Mouse (Mus musculus) urinary bladder, adult 18-20 months (tissue): ENCODE results near the gene Klhl25.
"Not testable (repeated sequence)": the region's sequence is repeated elsewhere in the genome, so short reads cannot be mapped to it uniquely, and the experiment has no call there.

Source experiments
- DNase-seq, 2 experiments: peaks; one replicate each; pipeline ENCODE4 v3.0.0; 2022; ENCODE audit warnings: low spot score in 2 of 2, mixed read lengths in 2 of 2

The Klhl25 gene

GRCm38 (mm10) chr7:75848115-75848775 is at the start of gene Klhl25:
Gene Klhl25 (plus strand): TSS chr7:75848310.
- DNase-seq, result peak; percentile 96

GRCm38 (mm10) chr7:75800530-75800929 is 47.6 kb upstream of the Klhl25 start:
- DNase-seq, result no peak

GRCm38 (mm10) chr7:75801022-75801421 is 47.1 kb upstream of the Klhl25 start:
- DNase-seq, result no peak

DNA sequence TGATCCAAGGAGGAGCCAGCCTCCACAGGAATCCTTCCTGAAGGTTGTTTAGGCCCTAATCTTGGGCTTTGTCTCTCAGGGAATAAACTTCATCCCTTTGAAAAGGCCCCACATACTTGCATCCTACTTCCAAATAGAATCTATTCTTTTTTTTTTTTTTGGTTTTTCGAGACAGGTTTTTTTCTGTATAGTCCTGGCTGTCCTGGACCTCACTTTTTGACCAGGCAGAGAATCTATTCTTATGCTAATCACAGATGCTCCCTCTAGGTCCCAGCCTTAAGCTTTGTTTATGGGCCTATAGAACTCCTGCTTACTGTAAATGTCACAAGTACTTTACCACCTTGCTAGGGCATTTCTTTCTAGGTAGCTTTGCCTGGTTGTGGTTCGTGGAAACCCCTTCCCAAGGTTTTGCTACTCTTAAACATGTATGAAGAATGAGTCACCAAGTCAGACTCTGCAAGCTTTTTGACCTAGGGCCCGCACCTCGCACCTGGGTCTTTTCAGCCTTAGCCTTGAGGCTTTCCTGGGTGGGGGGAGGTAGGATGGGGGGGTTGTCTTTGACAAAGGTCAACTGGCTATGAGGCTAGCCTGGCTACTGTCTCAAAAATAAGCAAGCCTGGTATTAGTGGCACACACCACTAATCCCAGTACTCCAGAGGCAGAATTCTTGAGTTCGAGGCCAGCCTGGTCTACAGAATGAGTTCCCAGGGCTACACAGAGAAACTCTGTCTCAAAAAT is 46.3 kb upstream of the Klhl25 start:
- DNase-seq, result no peak

GRCm38 (mm10) chr7:75802887-75803286 is 45.2 kb upstream of the Klhl25 start:
- DNase-seq, result no peak

DNA sequence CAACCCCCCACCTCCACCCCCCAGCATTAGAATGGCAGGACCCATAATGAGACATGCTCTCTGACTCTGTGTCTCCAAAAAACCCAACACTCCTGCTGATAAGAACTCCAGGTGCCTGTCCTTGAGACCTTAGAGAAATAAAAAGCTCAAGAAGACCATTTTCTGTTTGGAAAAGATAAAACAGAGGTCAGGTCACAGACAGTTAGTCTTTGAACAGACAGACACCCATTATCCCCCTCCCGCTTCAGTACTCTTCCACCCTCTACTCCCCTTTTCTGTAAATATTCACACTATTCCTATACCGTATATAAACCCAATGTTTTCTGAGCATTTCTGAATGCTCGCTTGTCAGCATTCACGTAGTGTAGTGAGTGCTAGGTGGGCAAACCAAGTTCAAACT is 41.9 kb upstream of the Klhl25 start:
- DNase-seq, result no peak

DNA sequence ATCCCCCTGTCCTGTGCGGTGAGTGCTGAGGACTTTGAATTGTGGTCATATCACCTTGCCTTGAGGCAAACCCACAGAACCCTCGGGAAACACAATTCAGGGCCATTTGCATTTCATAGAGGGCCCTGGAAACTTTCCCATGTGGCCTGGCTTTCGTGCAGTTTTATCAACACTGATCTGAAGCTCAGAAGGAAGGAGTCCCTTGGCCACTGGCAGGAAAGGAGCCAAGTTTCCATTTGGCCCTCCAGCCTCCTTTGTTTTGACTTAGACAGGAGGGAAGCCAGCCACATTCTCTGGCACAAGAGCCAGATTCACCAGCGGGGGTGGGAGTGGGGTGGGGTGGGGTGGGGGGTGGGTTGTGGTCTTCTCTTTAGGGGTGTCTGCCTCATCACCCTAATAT is 41.4 kb upstream of the Klhl25 start:
- DNase-seq, result no peak

GRCm38 (mm10) chr7:75807460-75808304 is 40.4 kb upstream of the Klhl25 start:
- no peak for DNase-seq

DNA sequence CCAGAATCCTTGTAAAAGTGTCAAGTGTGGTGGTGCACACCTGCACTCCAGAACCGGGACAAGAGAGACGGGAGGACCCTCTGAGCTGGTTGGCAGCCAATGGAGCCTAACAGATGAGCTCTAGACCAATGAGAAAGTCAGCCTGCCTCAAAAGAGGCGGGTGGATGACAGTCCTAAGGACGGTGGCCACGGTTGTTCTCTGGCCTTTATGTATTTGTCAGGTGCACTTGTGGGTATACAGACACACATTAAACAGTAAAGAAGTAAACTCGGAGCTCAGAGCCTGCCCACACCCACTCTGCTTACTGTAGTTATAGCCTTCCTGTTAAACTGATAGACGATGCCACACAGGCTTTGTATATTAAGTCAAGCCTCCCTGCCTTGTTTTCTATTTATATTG is 27.4 kb upstream of the Klhl25 start:
- DNase-seq, result no peak

GRCm38 (mm10) chr7:75822087-75822668 is 25.9 kb upstream of the Klhl25 start:
- DNase-seq, result no peak

DNA sequence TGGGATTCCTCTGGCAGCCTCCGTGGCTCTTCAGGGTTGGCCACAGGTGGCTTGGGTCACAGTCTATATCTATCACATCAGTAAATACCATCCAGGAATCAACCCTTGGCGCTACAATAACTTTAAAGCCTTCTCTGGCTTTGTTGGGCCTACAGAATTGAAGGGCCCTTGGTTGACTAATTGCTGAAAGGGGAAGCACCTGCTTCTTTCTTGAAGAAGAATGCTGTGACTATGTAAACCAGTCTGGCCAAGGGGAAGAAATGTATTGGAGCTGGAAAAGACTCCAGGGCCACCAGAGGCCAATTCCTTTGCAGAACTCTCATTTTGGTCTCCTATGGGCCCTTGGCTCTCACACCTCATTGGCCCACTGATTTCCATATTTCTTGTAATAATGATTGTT is 25.0 kb upstream of the Klhl25 start:
- no peak for DNase-seq

DNA sequence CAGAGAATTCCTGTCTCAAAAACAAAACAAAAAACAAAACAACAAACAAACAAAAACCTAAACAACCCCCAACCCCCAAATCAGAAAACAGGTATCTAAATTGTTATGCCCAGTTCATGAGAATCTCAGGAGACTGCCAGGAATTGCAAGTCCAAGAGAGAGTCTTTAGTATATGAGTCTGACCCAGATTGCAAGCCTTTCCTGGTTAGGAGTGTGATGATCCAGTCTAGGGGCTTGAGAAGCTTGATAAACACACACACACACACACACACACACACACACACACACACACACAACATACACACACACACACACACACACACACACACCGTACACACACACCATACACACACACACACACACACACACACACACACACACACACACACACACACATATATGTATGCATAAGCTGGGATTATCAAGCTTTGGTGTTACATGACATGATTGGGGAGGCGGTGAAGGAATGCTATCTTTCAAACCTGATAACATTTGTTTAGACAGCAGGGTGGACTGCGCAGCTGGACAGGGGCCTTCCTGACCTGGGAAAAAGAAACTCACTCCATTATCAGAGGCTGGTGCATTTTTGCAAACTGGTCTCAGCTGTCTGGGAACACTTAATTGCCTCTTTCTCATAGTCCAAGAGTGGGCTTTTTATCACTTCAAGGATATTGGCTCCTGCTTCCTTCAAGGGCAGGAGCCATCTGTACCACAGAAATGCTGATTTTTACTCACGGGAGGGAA is 21.6 kb upstream of the Klhl25 start:
- DNase-seq, result no peak

DNA sequence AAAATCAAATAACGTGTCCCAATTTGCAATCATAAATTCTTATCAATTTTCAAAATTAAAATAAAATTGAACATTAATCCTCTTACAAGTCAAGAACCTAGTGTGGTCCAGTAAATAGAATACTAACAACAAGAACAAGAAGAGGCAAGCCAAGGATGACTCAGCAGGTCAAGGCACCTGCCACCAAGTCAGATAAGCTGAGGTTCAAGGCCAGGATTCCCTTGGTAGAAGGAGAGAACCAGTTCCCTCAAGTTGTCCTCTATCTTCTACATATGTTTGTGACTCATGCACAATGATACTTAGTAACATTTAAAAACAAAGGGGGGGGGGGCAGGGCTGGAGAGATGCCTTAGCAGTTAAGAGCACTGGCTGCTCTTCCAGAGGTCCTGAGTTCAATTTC is 20.8 kb upstream of the Klhl25 start:
- DNase-seq, result no peak

DNA sequence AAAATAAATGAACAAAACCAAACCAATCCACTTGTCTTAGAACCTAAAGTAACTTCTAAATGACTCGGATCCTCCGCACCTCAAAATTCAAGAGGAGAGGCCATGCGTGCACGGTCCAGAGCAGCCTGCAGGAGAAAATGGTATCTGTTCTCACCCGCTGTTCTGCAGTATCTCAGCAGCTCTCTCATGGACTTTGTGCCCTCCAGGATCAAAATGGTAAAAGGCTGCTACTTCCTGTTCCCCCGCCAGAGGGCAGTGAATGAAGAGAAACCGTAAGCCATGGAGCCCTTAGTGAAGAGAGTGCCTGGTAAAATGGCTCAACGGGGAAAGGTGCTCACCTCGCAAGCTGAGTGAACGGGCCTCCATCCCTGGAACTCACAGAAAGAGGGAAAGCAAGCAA is 20.3 kb upstream of the Klhl25 start:
- DNase-seq, result peak; percentile 16 to 40

GRCm38 (mm10) chr7:75828536-75828935 is 19.6 kb upstream of the Klhl25 start:
- DNase-seq, result no peak

DNA sequence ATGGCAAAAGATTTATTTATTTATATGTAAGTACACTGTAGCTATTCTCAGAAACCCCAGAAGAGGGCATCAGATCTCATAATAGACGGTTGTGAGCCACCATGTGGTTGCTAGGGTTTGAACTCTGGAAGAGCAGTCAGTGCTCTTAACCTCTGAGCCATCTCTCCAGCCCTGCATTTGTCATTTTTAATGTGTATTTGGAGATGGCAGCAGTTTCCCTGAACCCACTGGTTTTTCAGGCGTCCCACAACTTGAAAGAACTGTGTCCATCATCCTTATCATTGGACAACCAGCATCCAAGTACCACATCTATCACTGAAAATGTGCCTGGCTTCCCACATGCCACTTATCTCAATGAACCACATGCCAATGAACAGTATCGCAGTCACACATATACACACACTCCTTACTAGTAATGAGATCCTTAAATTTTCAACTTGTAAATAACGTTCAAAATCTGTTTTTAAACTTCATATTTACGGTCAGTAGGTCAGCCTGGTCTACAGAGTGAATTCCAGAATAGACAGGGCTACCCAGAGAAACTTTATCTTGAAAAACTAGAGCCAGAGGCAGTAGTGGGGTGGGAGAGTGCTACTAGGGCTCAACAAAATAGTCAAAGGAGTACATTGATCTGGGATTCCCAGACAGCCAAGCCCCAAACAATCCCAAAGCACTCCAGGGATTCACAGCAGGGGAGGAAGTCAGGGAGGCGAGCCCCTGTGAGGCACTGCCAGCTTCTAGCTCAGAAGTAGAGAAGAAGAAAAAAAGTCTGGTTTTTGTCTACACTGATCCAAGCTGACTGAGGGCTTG is 17.7 kb upstream of the Klhl25 start:
- DNase-seq, result no peak

GRCm38 (mm10) chr7:75833960-75834359 is 14.2 kb upstream of the Klhl25 start:
- not testable (repeated sequence) for DNase-seq

- not testable (repeated sequence) for DNase-seq
Observed at GRCm38 (mm10) chr7:75834932-75835631, 13.0 kb upstream of the Klhl25 start.

DNA sequence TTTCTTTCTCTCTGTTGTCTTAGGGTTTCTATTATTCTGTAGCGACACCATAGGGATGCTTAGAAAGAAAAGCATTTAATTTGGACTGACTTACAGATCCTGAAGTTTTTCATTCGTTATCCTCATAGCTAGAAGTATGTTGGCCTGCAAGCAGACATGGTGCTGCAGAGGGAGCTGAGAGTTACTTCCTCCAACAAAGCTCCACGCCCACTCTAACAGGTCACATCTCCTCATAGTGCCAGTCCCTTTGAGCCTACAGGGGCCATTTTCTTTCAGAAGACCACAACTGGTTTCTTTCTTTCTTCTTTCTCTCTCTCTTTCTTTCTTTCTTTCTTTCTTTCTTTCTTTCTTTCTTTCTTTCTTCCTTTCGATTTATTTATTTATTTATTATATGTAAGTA is 8.0 kb upstream of the Klhl25 start:
- DNase-seq, result no peak

GRCm38 (mm10) chr7:75842306-75842705 is 5.8 kb upstream of the Klhl25 start:
- no peak for DNase-seq
